Mouse (Mus musculus) retina, embryonic 14.5 days (tissue): ENCODE results near the gene Zbtb20.
A peak's percentile ranks its signal among the peaks of the same experiment; 100 is the strongest.

Experiments used
- DNase-seq: peaks from one replicate; pipeline ENCODE4 v3.0.0-alpha.2; 2015; ENCODE audit warnings: low spot score

Zbtb20 gene

GRCm38 (mm10) chr16:43515538-43515937 lies 639.9 kb downstream of the Zbtb20 start:
- DNase-seq: no peak

GRCm38 (mm10) chr16:43520274-43520673 lies 644.6 kb downstream of the Zbtb20 start:
- no peak for DNase-seq

GRCm38 (mm10) chr16:43522482-43522881 lies 646.8 kb downstream of the Zbtb20 start:
- no peak for DNase-seq

- DNase-seq: no peak
These were observed 648.5 kb downstream of the Zbtb20 start for GRCm38 (mm10) chr16:43524179-43524578.

GRCm38 (mm10) chr16:43525624-43526023 lies 649.9 kb downstream of the Zbtb20 start:
- no peak for DNase-seq

- DNase-seq: no peak
These were observed 652.6 kb downstream of the Zbtb20 start for GRCm38 (mm10) chr16:43528300-43528699.

- DNase-seq: no peak
These were observed 655.6 kb downstream of the Zbtb20 start for GRCm38 (mm10) chr16:43531328-43531727.

- DNase-seq: no peak
These were observed 658.4 kb downstream of the Zbtb20 start for GRCm38 (mm10) chr16:43534103-43534502.

- DNase-seq: no peak
These were observed 660.2 kb downstream of the Zbtb20 start for GRCm38 (mm10) chr16:43535912-43536311.

- no peak for DNase-seq
These were observed 661.5 kb downstream of the Zbtb20 start for GRCm38 (mm10) chr16:43537163-43537562.

GRCm38 (mm10) chr16:43539659-43540096 lies 664.0 kb downstream of the Zbtb20 start:
- no peak for DNase-seq

GRCm38 (mm10) chr16:43540108-43540507 lies 664.4 kb downstream of the Zbtb20 start:
- peak; percentile 77 for DNase-seq

- DNase-seq: no peak
These were observed 665.0 kb downstream of the Zbtb20 start for GRCm38 (mm10) chr16:43540546-43541167.

- no peak for DNase-seq
These were observed 669.6 kb downstream of the Zbtb20 start for GRCm38 (mm10) chr16:43545261-43545660.

- no peak for DNase-seq
These were observed 671.9 kb downstream of the Zbtb20 start for GRCm38 (mm10) chr16:43547323-43548180.

- no peak for DNase-seq
These were observed 673.1 kb downstream of the Zbtb20 start for GRCm38 (mm10) chr16:43548774-43549173.

- DNase-seq: peak; percentile 56
These were observed 673.9 kb downstream of the Zbtb20 start for GRCm38 (mm10) chr16:43549425-43550089.

- DNase-seq: no peak
These were observed 676.8 kb downstream of the Zbtb20 start for GRCm38 (mm10) chr16:43552443-43552842.

GRCm38 (mm10) chr16:43557385-43557784 lies 681.7 kb downstream of the Zbtb20 start:
- DNase-seq: no peak

- no peak for DNase-seq
These were observed 685.6 kb downstream of the Zbtb20 start for GRCm38 (mm10) chr16:43561330-43561729.

GRCm38 (mm10) chr16:43561956-43562355 lies 686.3 kb downstream of the Zbtb20 start:
- DNase-seq: no peak

GRCm38 (mm10) chr16:43565872-43566271 lies 690.2 kb downstream of the Zbtb20 start:
- DNase-seq: no peak

- no peak for DNase-seq
These were observed 690.8 kb downstream of the Zbtb20 start for GRCm38 (mm10) chr16:43566511-43566910.
